Mouse (Mus musculus) stomach, postnatal 0 days (tissue): ENCODE data around the gene Tigd4.

Source experiments
- CTCF ChIP-seq: IDR thresholded peaks from 2 replicates; pipeline ENCODE4 v1.5.1; 2016; ENCODE audit warnings: antibody characterized with exemption, low read depth, mild to moderate bottlenecking, moderate library complexity
- EP300 ChIP-seq: optimal IDR thresholded peaks from 2 replicates; pipeline ENCODE3; 2016; ENCODE audit warnings: antibody characterized with exemption

- TF ChIP-seq CTCF (no peak), EP300 (no peak)
Measured at GRCm38 (mm10) chr3:84595677-84596234, 2.4 kb downstream of the Tigd4 start.
